Mouse (Mus musculus) spleen, adult 2 months (tissue): ENCODE results near the gene Asb3. TPM values are rescaled to one million over a fixed set of nuclear protein-coding genes. Genes with fewer than 3 reads are reported as not detected.

Experiments used
- DNase-seq, 2 experiments: peaks; one replicate each; pipeline versions ENCODE4 v3.0.0 to v3.0.0-alpha.2; 2012 to 2021; ENCODE audit warnings: low spot score in 2 of 2, low read depth in 1 of 2
- H3K27ac ChIP-seq: fragments of 200-500 bp; 2 replicates; pipeline ENCODE4 v1.5.1; 2012; ENCODE audit warnings: low read length, inconsistent platforms; ENCODE audit not compliant: insufficient read depth
- H3K27me3 ChIP-seq: fragments of 200-500 bp; 2 replicates; pipeline ENCODE4 v1.6.1; 2012; ENCODE audit warnings: mild to moderate bottlenecking, moderate library complexity, low read length, inconsistent platforms; ENCODE audit not compliant: control insufficient read depth, insufficient read depth
- H3K36me3 ChIP-seq: fragments of 200-500 bp; 2 replicates; pipeline ENCODE4 v1.6.1; 2012; ENCODE audit warnings: mild to moderate bottlenecking, low read length, inconsistent platforms; ENCODE audit not compliant: control insufficient read depth, insufficient read depth
- H3K4me1 ChIP-seq: fragments of 200-500 bp; 2 replicates; pipeline ENCODE4 v1.6.1; 2011; ENCODE audit warnings: inconsistent platforms; ENCODE audit not compliant: control insufficient read depth, insufficient read depth, insufficient read length
- H3K4me3 ChIP-seq: fragments of 200-500 bp; 2 replicates; pipeline ENCODE4 v1.5.1; 2011; ENCODE audit warnings: mild to moderate bottlenecking, inconsistent platforms; ENCODE audit not compliant: insufficient read depth, insufficient read length; ENCODE audit errors: extremely low read depth
- CTCF ChIP-seq: fragments of 200-500 bp; IDR thresholded peaks from 2 replicates; pipeline ENCODE4 v1.5.1; 2011; ENCODE audit warnings: mild to moderate bottlenecking, inconsistent platforms; ENCODE audit not compliant: insufficient read depth, insufficient read length, insufficient replicate concordance; ENCODE audit errors: extremely low read depth
- POLR2A ChIP-seq: fragments of 200-500 bp; IDR thresholded peaks from 2 replicates; pipeline ENCODE4 v1.6.1; 2011; ENCODE audit warnings: low read depth, low read length, inconsistent platforms
- WGBS: fragments of 180-500 bp; shearing (Covaris S2); methylation state at CpG from one replicate; pipeline ENCODE4 v1.1.7; 2018; 5-methylcytosine and 5-hydroxymethylcytosine counted together
- polyA plus RNA-seq: library from polyadenylated mRNA; depleted of rRNA; stranded (reverse); fragments of >200 nt; gene quantifications from 2 replicates; pipeline ENCODE4 v1.2.3, GENCODE M21; 2012; rRNA removed

The Asb3 gene
- 1.7 and 2.2 TPM in 2 replicates for polyA plus RNA-seq

GRCm38 (mm10) chr11:30885171-30885871 lies at the start of gene Asb3, which contains the start of gene Gpr75:
TSS of gene Asb3 (plus strand) at chr11:30885416.
TSS of gene Gpr75 (plus strand) at chr11:30885358.
- 15% methylated on average over 41 of the region's 41 CpGs for WGBS
- no peak for DNase-seq

GRCm38 (mm10) chr11:30838793-30839192 lies 46.4 kb upstream of the Asb3 start:
- TF ChIP-seq POLR2A (no peak), CTCF (no peak)
- no peak overlapping the region for H3K27ac ChIP-seq
- no peak overlapping the region for H3K4me3 ChIP-seq
- no peaks in the 10 kb centered on the region for H3K4me1 ChIP-seq
- no peaks in the 10 kb centered on the region for H3K27me3 ChIP-seq
- peaks cover 10% of the 10 kb centered on the region; the same call in 1 of the 2 replicates for H3K36me3 ChIP-seq
- 85% methylated on average over 2 of the region's 2 CpGs for WGBS
- DNase-seq = no peak

More at GRCm38 (mm10) chr11:30885171-30885871, at the start of gene Asb3, which contains the start of gene Gpr75:
- Histone ChIP-seq H3K27ac (no peak within 1 kb of the TSS), H3K4me1 (no peaks in the 10 kb centered on the region), H3K4me3 (peak within 1 kb of the TSS; percentile 16; the same call in 1 of the 2 replicates), H3K36me3 (no peaks in the 10 kb centered on the region; the same call in 1 of the 2 replicates), H3K27me3 (peaks cover 5% of the 10 kb centered on the region; the same call in 1 of the 2 replicates)
- TF ChIP-seq CTCF (no peak), POLR2A (no peak)

GRCm38 (mm10) chr11:30844355-30844754 lies 40.9 kb upstream of the Asb3 start:
- Histone ChIP-seq H3K27ac (no peak overlapping the region), H3K36me3 (peaks cover 13% of the 10 kb centered on the region), H3K4me1 (no peaks in the 10 kb centered on the region), H3K4me3 (no peak overlapping the region), H3K27me3 (no peaks in the 10 kb centered on the region)
- WGBS = 95% methylated on average over 1 of the region's 1 CpGs
- TF ChIP-seq POLR2A (no peak), CTCF (no peak)
- DNase-seq = no peak

GRCm38 (mm10) chr11:30872425-30872824 lies 12.8 kb upstream of the Asb3 start:
- Histone ChIP-seq H3K27me3 (no peaks in the 10 kb centered on the region), H3K36me3 (peaks cover 7% of the 10 kb centered on the region), H3K4me1 (no peaks in the 10 kb centered on the region), H3K4me3 (no peak overlapping the region), H3K27ac (no peak overlapping the region)
- DNase-seq = no peak
- TF ChIP-seq CTCF = no peak
- TF ChIP-seq POLR2A = no peak

GRCm38 (mm10) chr11:30888153-30888552 lies 2.9 kb downstream of the Asb3 start:
- TF ChIP-seq CTCF (no peak), POLR2A (no peak)
- Histone ChIP-seq H3K27ac (no peak overlapping the region), H3K4me3 (no peak overlapping the region), H3K4me1 (no peaks in the 10 kb centered on the region), H3K27me3 (peaks cover 5% of the 10 kb centered on the region; the same call in 1 of the 2 replicates), H3K36me3 (no peaks in the 10 kb centered on the region)
- 90% methylated on average over 2 of the region's 2 CpGs for WGBS
- DNase-seq = no peak

GRCm38 (mm10) chr11:30896201-30896600 lies 11.0 kb downstream of the Asb3 start:
- TF ChIP-seq POLR2A (no peak), CTCF (no peak)
- H3K27ac ChIP-seq = no peak overlapping the region
- 100% methylated on average over 1 of the region's 1 CpGs for WGBS

GRCm38 (mm10) chr11:30899312-30899711 lies 14.1 kb downstream of the Asb3 start:
- no peaks in the 10 kb centered on the region for H3K36me3 ChIP-seq
- no peak overlapping the region for H3K27ac ChIP-seq
- H3K27me3 ChIP-seq = no peaks in the 10 kb centered on the region
- TF ChIP-seq POLR2A (no peak), CTCF (no peak)
- no peak for DNase-seq
- no peaks in the 10 kb centered on the region for H3K4me1 ChIP-seq
- no peak overlapping the region for H3K4me3 ChIP-seq

More at GRCm38 (mm10) chr11:30896201-30896600, 11.0 kb downstream of the Asb3 start:
- DNase-seq = no peak
- Histone ChIP-seq H3K4me1 (no peaks in the 10 kb centered on the region), H3K4me3 (no peak overlapping the region), H3K27me3 (no peaks in the 10 kb centered on the region), H3K36me3 (no peaks in the 10 kb centered on the region)
